ENCODE assay signal across 23 mouse cellular contexts in the genomic region with DNA sequence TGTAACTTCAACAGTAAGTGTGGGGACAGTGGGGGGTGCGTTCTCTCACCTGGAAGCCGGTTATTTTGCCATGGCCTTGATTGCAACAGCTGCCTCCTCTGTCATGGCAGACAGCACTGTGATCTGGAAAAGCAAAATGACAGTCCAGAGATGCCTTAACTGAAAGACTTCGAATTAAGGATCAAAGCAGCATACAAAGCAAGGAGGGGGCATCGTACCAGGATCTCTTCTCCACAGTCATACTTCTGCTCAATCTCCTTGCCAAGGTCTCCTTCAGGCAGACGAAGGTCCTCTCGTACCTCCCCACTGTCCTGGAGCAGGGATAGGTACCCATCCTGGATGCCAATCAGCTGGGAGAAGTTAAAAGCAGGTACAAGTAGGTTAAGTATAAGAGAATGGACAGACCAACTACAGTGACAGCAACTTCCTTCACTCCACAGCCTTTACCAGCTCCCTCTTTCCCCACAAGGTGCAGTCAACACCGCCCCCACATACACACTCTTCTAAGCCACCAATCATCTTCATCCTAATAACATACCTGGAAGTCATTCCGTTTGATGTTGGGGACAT. TPM values are rescaled to one million over a fixed set of nuclear protein-coding genes. Genes with fewer than 3 reads are reported as not detected.
DNase-seq lines count a peak whose midpoint lies in the region; ATAC-seq lines count a peak whose summit lies in the region.
"Had no signal": no experiment of that assay in that cellular context is flagged by ENCODE, and none has a peak within 500 bp of the region (broad histone marks: within the 10 kb centered on the region; RNA-seq: fewer than 3 reads in every experiment).

No protein-coding gene starts in this region.

- peak overlapping the region; percentile 3; the same call in 1 of the 2 replicates for H3K9ac ChIP-seq in forebrain, embryonic 12.5 days
- H3K9ac ChIP-seq in forebrain, embryonic 13.5 days, result no peak overlapping the region
- H3K9ac ChIP-seq in liver, embryonic 11.5 days (ENCODE audit: low read depth, low read length), result no peak overlapping the region; the same call in 1 of the 2 replicates
- H3K9ac ChIP-seq: forebrain, postnatal 0 days; hindbrain, embryonic 12.5 days; limb, embryonic 15.5 days; midbrain, embryonic 13.5 days; stomach, embryonic 15.5 days had no signal

- no peak for ATAC-seq in forebrain, embryonic 12.5 days (ENCODE audit: low FRiP score)
- no peak for ATAC-seq in forebrain, embryonic 13.5 days
- no peak for ATAC-seq in liver, embryonic 11.5 days (replicated peaks; ENCODE audit: low FRiP score)
- ATAC-seq: activated CD4-positive, CD25-positive, alpha-beta regulatory T cell, adult 4 months; forebrain, postnatal 0 days; inflammation-experienced regulatory T-cells, adult 6 months; lung, postnatal 0 days; midbrain, embryonic 13.5 days; Patski had no signal

- peaks cover 58% of the 10 kb centered on the region for H3K36me3 ChIP-seq in forebrain, embryonic 12.5 days (replicated peaks)
- peaks cover 56% of the 10 kb centered on the region for H3K36me3 ChIP-seq in forebrain, embryonic 13.5 days (ENCODE audit: poor library complexity, severe bottlenecking)
- peaks cover 40% of the 10 kb centered on the region for H3K36me3 ChIP-seq in liver, embryonic 11.5 days (ENCODE audit: control insufficient read depth, insufficient read depth, low read length)
- H3K36me3 ChIP-seq in embryonic facial prominence, embryonic 10.5 days (replicated peaks), result peaks cover 63% of the 10 kb centered on the region

- H3K4me3 ChIP-seq in forebrain, embryonic 12.5 days (replicated peaks), result no peak overlapping the region
- H3K4me3 ChIP-seq in forebrain, embryonic 13.5 days, result no peak overlapping the region
- peak overlapping the region; percentile 10 for H3K4me3 ChIP-seq in liver, embryonic 11.5 days (ENCODE audit: low read depth, low read length)
- peak overlapping the region; percentile 26; the same call in 1 of the 2 replicates for H3K4me3 ChIP-seq in embryonic facial prominence, embryonic 10.5 days
- H3K4me3 ChIP-seq: hindbrain, embryonic 12.5 days; limb, embryonic 15.5 days; midbrain, embryonic 13.5 days; stomach, embryonic 15.5 days had no signal

- DNase-seq in liver, embryonic 11.5 days (ENCODE audit: low spot score), result no peak
- no peak for DNase-seq in liver
- DNase-seq in embryonic facial prominence, embryonic 10.5 days (ENCODE audit: low spot score), result no peak
- no peak for DNase-seq in kidney, postnatal 36 days
- DNase-seq in T-cell, adult 2 months (ENCODE audit: low spot score), result no peak
- DNase-seq: adrenal gland, postnatal 25 days; B cell, adult 2 months; cerebellum, adult 11 months; forebrain, postnatal 0 days; heart, adult 18-20 months; kidney, adult 2 months; kidney, postnatal 14 days; thymus, adult 2 months had no signal

- WGBS in forebrain, embryonic 12.5 days, result 85% methylated on average over 8 of the region's 8 CpGs
- WGBS in forebrain, embryonic 13.5 days, result 88% methylated on average over 8 of the region's 8 CpGs
- 76% methylated on average over 8 of the region's 8 CpGs for WGBS in liver, embryonic 11.5 days
- WGBS in embryonic facial prominence, embryonic 10.5 days, result 83% methylated on average over 8 of the region's 8 CpGs

- H3K4me2 ChIP-seq in forebrain, embryonic 12.5 days, result no peak overlapping the region
- H3K4me2 ChIP-seq in forebrain, embryonic 13.5 days, result no peak overlapping the region
- H3K4me2 ChIP-seq in liver, embryonic 11.5 days, result peak overlapping the region; percentile 96
- H3K4me2 ChIP-seq: hindbrain, embryonic 12.5 days; limb, embryonic 15.5 days; midbrain, embryonic 13.5 days; stomach, embryonic 15.5 days had no signal

- peaks cover 49% of the 10 kb centered on the region for H3K4me1 ChIP-seq in forebrain, embryonic 12.5 days
- peaks cover 48% of the 10 kb centered on the region for H3K4me1 ChIP-seq in forebrain, embryonic 13.5 days
- peaks cover 44% of the 10 kb centered on the region for H3K4me1 ChIP-seq in liver, embryonic 11.5 days (replicated peaks; ENCODE audit: control insufficient read depth, insufficient read depth, low read length)
- peaks cover 68% of the 10 kb centered on the region for H3K4me1 ChIP-seq in embryonic facial prominence, embryonic 10.5 days

- no peaks in the 10 kb centered on the region for H3K9me3 ChIP-seq in forebrain, embryonic 12.5 days
- no peaks in the 10 kb centered on the region for H3K9me3 ChIP-seq in forebrain, embryonic 13.5 days (replicated peaks)
- no peaks in the 10 kb centered on the region for H3K9me3 ChIP-seq in liver, embryonic 11.5 days (ENCODE audit: control insufficient read depth, low read length)
- H3K9me3 ChIP-seq in embryonic facial prominence, embryonic 10.5 days, result no peaks in the 10 kb centered on the region
- H3K9me3 ChIP-seq: hindbrain, embryonic 12.5 days; limb, embryonic 15.5 days; midbrain, embryonic 13.5 days; stomach, embryonic 15.5 days had no signal

- no peak overlapping the region for H3K27ac ChIP-seq in forebrain, embryonic 12.5 days
- H3K27ac ChIP-seq in forebrain, embryonic 13.5 days, result no peak overlapping the region
- peak overlapping the region; percentile 96 for H3K27ac ChIP-seq in liver, embryonic 11.5 days (ENCODE audit: low read depth, low read length)
- no peak overlapping the region for H3K27ac ChIP-seq in embryonic facial prominence, embryonic 10.5 days (replicated peaks)
- H3K27ac ChIP-seq: hindbrain, embryonic 12.5 days; limb, embryonic 15.5 days; midbrain, embryonic 13.5 days; stomach, embryonic 15.5 days had no signal

- no peaks in the 10 kb centered on the region for H3K27me3 ChIP-seq in forebrain, embryonic 12.5 days
- no peaks in the 10 kb centered on the region for H3K27me3 ChIP-seq in forebrain, embryonic 13.5 days
- no peaks in the 10 kb centered on the region for H3K27me3 ChIP-seq in liver, embryonic 11.5 days (replicated peaks; ENCODE audit: control insufficient read depth, insufficient read depth, low read length)
- no peaks in the 10 kb centered on the region for H3K27me3 ChIP-seq in embryonic facial prominence, embryonic 10.5 days (replicated peaks; ENCODE audit: low read depth, poor library complexity, severe bottlenecking)
- H3K27me3 ChIP-seq: hindbrain, embryonic 12.5 days; limb, embryonic 15.5 days; midbrain, embryonic 13.5 days; Patski; stomach, embryonic 15.5 days had no signal

RNA-seq across cellular contexts. Expression of gene Gps2, which starts 3.8 kb away (rescaled TPM):
- polyA plus RNA-seq in forebrain, embryonic 12.5 days (2016; fragmentation: Nextera tagmentation; extraction: Ambion mirVana), result 95.8 and 99.1 TPM in 2 replicates
- 90.1 and 93.2 TPM in 2 replicates for polyA plus RNA-seq in forebrain, embryonic 13.5 days (2015; fragmentation: Nextera tagmentation; extraction: Ambion mirVana)
- polyA plus RNA-seq in liver, embryonic 11.5 days (2014; fragmentation: Nextera tagmentation; extraction: Ambion mirVana), result 121 and 130 TPM in 2 replicates
- 87.6 and 89.1 TPM in 2 replicates for polyA plus RNA-seq in embryonic facial prominence, embryonic 10.5 days (2016; fragmentation: Nextera tagmentation; extraction: Ambion mirVana)

RNA-seq across cellular contexts. Expression of gene Eif5a, which starts 4.3 kb away (rescaled TPM):
- polyA plus RNA-seq in forebrain, embryonic 12.5 days (2016; fragmentation: Nextera tagmentation; extraction: Ambion mirVana), result 1,678 TPM in 2 replicates
- polyA plus RNA-seq in forebrain, embryonic 13.5 days (2015; fragmentation: Nextera tagmentation; extraction: Ambion mirVana), result 1,467 and 1,510 TPM in 2 replicates
- polyA plus RNA-seq in liver, embryonic 11.5 days (2014; fragmentation: Nextera tagmentation; extraction: Ambion mirVana), result 2,995 and 3,090 TPM in 2 replicates
- polyA plus RNA-seq in embryonic facial prominence, embryonic 10.5 days (2016; fragmentation: Nextera tagmentation; extraction: Ambion mirVana), result 2,818 and 3,035 TPM in 2 replicates

RNA-seq across cellular contexts. Expression of gene Neurl4, which starts 16.6 kb away (rescaled TPM):
- polyA plus RNA-seq in forebrain, embryonic 12.5 days (2016; fragmentation: Nextera tagmentation; extraction: Ambion mirVana), result 18.9 and 19.3 TPM in 2 replicates
- 15.5 and 20.2 TPM in 2 replicates for polyA plus RNA-seq in forebrain, embryonic 13.5 days (2015; fragmentation: Nextera tagmentation; extraction: Ambion mirVana)
- 9.5 and 10.5 TPM in 2 replicates for polyA plus RNA-seq in liver, embryonic 11.5 days (2014; fragmentation: Nextera tagmentation; extraction: Ambion mirVana)
- polyA plus RNA-seq in embryonic facial prominence, embryonic 10.5 days (2016; fragmentation: Nextera tagmentation; extraction: Ambion mirVana), result 10.9 and 11.1 TPM in 2 replicates

RNA-seq across cellular contexts. Expression of gene 2810408A11Rik, which starts 16.7 kb away (rescaled TPM):
- polyA plus RNA-seq in forebrain, embryonic 12.5 days (2016; fragmentation: Nextera tagmentation; extraction: Ambion mirVana), result 22.4 TPM in 2 replicates
- polyA plus RNA-seq in forebrain, embryonic 13.5 days (2015; fragmentation: Nextera tagmentation; extraction: Ambion mirVana), result 19.1 and 20.3 TPM in 2 replicates
- 3.2 and 4.0 TPM in 2 replicates for polyA plus RNA-seq in liver, embryonic 11.5 days (2014; fragmentation: Nextera tagmentation; extraction: Ambion mirVana)
- 14.7 and 14.8 TPM in 2 replicates for polyA plus RNA-seq in embryonic facial prominence, embryonic 10.5 days (2016; fragmentation: Nextera tagmentation; extraction: Ambion mirVana)

RNA-seq across cellular contexts. Expression of gene Ybx2, which starts 18.1 kb away (rescaled TPM):
- 7.4 and 8.9 TPM in 2 replicates for polyA plus RNA-seq in forebrain, embryonic 12.5 days (2016; fragmentation: Nextera tagmentation; extraction: Ambion mirVana)
- 4.5 and 6.0 TPM in 2 replicates for polyA plus RNA-seq in forebrain, embryonic 13.5 days (2015; fragmentation: Nextera tagmentation; extraction: Ambion mirVana)
- 1.3 and 1.7 TPM in 2 replicates for polyA plus RNA-seq in liver, embryonic 11.5 days (2014; fragmentation: Nextera tagmentation; extraction: Ambion mirVana)
- 5.1 and 5.8 TPM in 2 replicates for polyA plus RNA-seq in embryonic facial prominence, embryonic 10.5 days (2016; fragmentation: Nextera tagmentation; extraction: Ambion mirVana)
- polyA plus RNA-seq: activated CD4-positive, CD25-positive, alpha-beta regulatory T cell, adult 4 months; inflammation-experienced regulatory T-cells, adult 6 months had no signal

Comparison
In these comparisons a context has a peak if more than half of its experiments do, and no peak if none do; other contexts are left out.
1. H3K4me3 ChIP-seq: peak in liver, embryonic 11.5 days (single experiment) and embryonic facial prominence, embryonic 10.5 days (single experiment); none in forebrain, embryonic 12.5 days (single experiment) and forebrain, embryonic 13.5 days (single experiment).